Mouse (Mus musculus) brain, embryonic 14.5 days (tissue): ENCODE measurements around the gene Tmem62.

Source experiments
- CTCF ChIP-seq: fragments of 200-500 bp; IDR thresholded peaks from 2 replicates; pipeline ENCODE4 v1.5.1; 2012; ENCODE audit warnings: inconsistent platforms, mild to moderate bottlenecking, moderate library complexity, borderline replicate concordance; ENCODE audit not compliant: insufficient read depth, insufficient read length; ENCODE audit errors: extremely low read depth
- POLR2A ChIP-seq: fragments of 200-500 bp; IDR thresholded peaks from 2 replicates; pipeline ENCODE4 v1.6.1; 2012; ENCODE audit warnings: mild to moderate bottlenecking, inconsistent platforms, borderline replicate concordance; ENCODE audit not compliant: poor library complexity, insufficient read depth, insufficient read length, severe bottlenecking; ENCODE audit errors: extremely low read depth

GRCm38 (mm10) chr2:120979819-120980218, 3.0 kb downstream of the Tmem62 start:
- TF ChIP-seq POLR2A (no peak), CTCF (no peak)
